Mouse (Mus musculus): Measurements from ENCODE around the gene Spib.
A peak's percentile ranks its signal among the peaks of the same experiment; 100 is the strongest.

GRCm38 (mm10) chr7:44521710-44522109 lies 10.2 kb downstream of the Spib start:
- TF ChIP-seq CTCF (IDR thresholded peaks at IDR 0.05; ENCODE audit: borderline replicate concordance, extremely low read depth, insufficient read depth, insufficient read length), result peak; percentile 74
- TF ChIP-seq POLR2A (IDR thresholded peaks at IDR 0.05; ENCODE audit: borderline replicate concordance, extremely low read depth, insufficient read depth, insufficient read length, poor library complexity, severe bottlenecking), result no peak
